Mouse (Mus musculus) cerebellum, postnatal 25 days (tissue): ENCODE measurements around the gene Scaf11.
"Not testable (repeated sequence)": the region's sequence is repeated elsewhere in the genome, so short reads cannot be mapped to it uniquely, and the experiment has no call there.

ENCODE experiments used
- DNase-seq, 2 experiments: peaks; one replicate each; pipeline ENCODE4 v3.0.0; 2021; ENCODE audit warnings: mixed read lengths in 2 of 2

The Scaf11 gene

GRCm38 (mm10) chr15:96463821-96464220, 3.2 kb upstream of the Scaf11 start:
- DNase-seq = no peak

GRCm38 (mm10) chr15:96462611-96463010, 2.0 kb upstream of the Scaf11 start:
- DNase-seq = no peak

- no peak for DNase-seq
Observed at GRCm38 (mm10) chr15:96461541-96462512, 1.2 kb upstream of the Scaf11 start.

- DNase-seq = no peak
Observed at GRCm38 (mm10) chr15:96460451-96460729, 253 bp downstream of the Scaf11 start.

- peak; percentile 77 to 78 for DNase-seq
Observed at GRCm38 (mm10) chr15:96459741-96460450, 747 bp downstream of the Scaf11 start.

- DNase-seq = no peak
Observed at GRCm38 (mm10) chr15:96458273-96458672, 2.4 kb downstream of the Scaf11 start.

GRCm38 (mm10) chr15:96457338-96457664, 3.3 kb downstream of the Scaf11 start:
- no peak for DNase-seq

GRCm38 (mm10) chr15:96456651-96457337, 3.8 kb downstream of the Scaf11 start:
- no peak for DNase-seq

- DNase-seq = no peak
Observed at GRCm38 (mm10) chr15:96455595-96456214, 4.9 kb downstream of the Scaf11 start.

GRCm38 (mm10) chr15:96453346-96453745, 7.3 kb downstream of the Scaf11 start:
- no peak for DNase-seq

- peak; percentile 16 to 44 for DNase-seq
Observed at GRCm38 (mm10) chr15:96448656-96449299, 11.9 kb downstream of the Scaf11 start.

GRCm38 (mm10) chr15:96446785-96447184, 13.9 kb downstream of the Scaf11 start:
- DNase-seq = no peak

GRCm38 (mm10) chr15:96441480-96441879, 19.2 kb downstream of the Scaf11 start:
- not testable (repeated sequence) for DNase-seq

- DNase-seq = no peak
Observed at GRCm38 (mm10) chr15:96434202-96434601, 26.4 kb downstream of the Scaf11 start.

GRCm38 (mm10) chr15:96419920-96420319, 40.7 kb downstream of the Scaf11 start:
- no peak for DNase-seq

- DNase-seq = no peak
Observed at GRCm38 (mm10) chr15:96418161-96418560, 42.5 kb downstream of the Scaf11 start.

GRCm38 (mm10) chr15:96408717-96409121, 51.9 kb downstream of the Scaf11 start:
- no peak for DNase-seq

- DNase-seq = no peak
Observed at GRCm38 (mm10) chr15:96407151-96407550, 53.5 kb downstream of the Scaf11 start.

- DNase-seq = no peak
Observed at GRCm38 (mm10) chr15:96406253-96406652, 54.4 kb downstream of the Scaf11 start.

- no peak for DNase-seq
Observed at GRCm38 (mm10) chr15:96405548-96405947, 55.1 kb downstream of the Scaf11 start.

- DNase-seq = no peak
Observed at GRCm38 (mm10) chr15:96398333-96398732, 62.3 kb downstream of the Scaf11 start.

- DNase-seq = no peak
Observed at GRCm38 (mm10) chr15:96396641-96397344, 63.9 kb downstream of the Scaf11 start.
